Mouse (Mus musculus) liver, embryonic 14.5 days (tissue): Measurements from ENCODE around the gene Gm45713.

Experiments used
- CTCF ChIP-seq: IDR thresholded peaks from 2 replicates; pipeline ENCODE4 v1.5.1; 2016; ENCODE audit warnings: antibody characterized with exemption, low read depth, control low read depth
- EP300 ChIP-seq: IDR thresholded peaks from 2 replicates; pipeline ENCODE4 v1.6.1; 2016; ENCODE audit warnings: antibody characterized with exemption, low read depth

DNA sequence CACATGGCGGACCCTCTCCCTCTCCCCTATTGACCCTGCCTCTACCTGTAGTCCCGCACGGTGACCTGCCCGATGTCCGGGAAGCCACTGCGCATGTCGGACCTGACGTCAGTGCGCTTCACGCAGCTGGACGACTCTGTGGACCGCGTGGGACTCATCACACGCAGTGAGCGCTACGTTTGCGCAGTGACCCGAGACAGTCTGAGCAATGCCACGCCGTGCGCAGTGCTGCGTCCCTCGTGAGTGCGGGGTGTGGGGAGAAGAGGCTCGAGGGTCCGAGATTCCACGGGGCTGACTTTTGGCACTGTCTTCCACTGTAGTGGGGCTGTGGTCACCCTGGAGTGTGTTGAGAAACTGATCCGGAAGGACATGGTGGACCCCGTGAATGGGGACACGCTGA, 59.5 kb downstream of the Gm45713 start:
- TF ChIP-seq EP300 (no peak), CTCF (no peak)
